Mouse (Mus musculus): Measurements from ENCODE around the gene Oosp2. TPM values are rescaled to one million over a fixed set of nuclear protein-coding genes. Genes with fewer than 3 reads are reported as not detected.

The Oosp2 gene
- polyA plus RNA-seq, 1 experiment from 2014 or later, result not detected

- no peaks in the 10 kb centered on the region for H3K4me1 ChIP-seq (replicated peaks)
- ATAC-seq (ENCODE audit: insufficient number of reproducible peaks, low FRiP score), result no peak
- H3K9me3 ChIP-seq (replicated peaks), result no peaks in the 10 kb centered on the region
- no peak within 1 kb of the TSS for H3K27ac ChIP-seq (ENCODE audit: poor library complexity, severe bottlenecking)
- no peak within 1 kb of the TSS for H3K4me2 ChIP-seq
- H3K4me3 ChIP-seq, result no peak within 1 kb of the TSS
- no peaks in the 10 kb centered on the region for H3K27me3 ChIP-seq (replicated peaks)
- no peaks in the 10 kb centered on the region for H3K36me3 ChIP-seq
- no peak within 1 kb of the TSS for H3K9ac ChIP-seq
- 75% methylated on average over 2 of the region's 2 CpGs for WGBS
Observed at GRCm38 (mm10) chr19:11604603-11605002, 55.8 kb downstream of the Oosp2 start, which contains the start of gene Ms4a6d. Gene Ms4a6d (minus strand): TSS chr19:11604849.

GRCm38 (mm10) chr19:11602026-11602425 lies 58.3 kb downstream of the Oosp2 start:
- no peak overlapping the region for H3K4me2 ChIP-seq
- no peaks in the 10 kb centered on the region for H3K4me1 ChIP-seq (replicated peaks)
- H3K9me3 ChIP-seq (replicated peaks), result no peaks in the 10 kb centered on the region
- 74% methylated on average over 2 of the region's 2 CpGs for WGBS
- no peaks in the 10 kb centered on the region for H3K36me3 ChIP-seq
- H3K27me3 ChIP-seq (replicated peaks), result no peaks in the 10 kb centered on the region
- no peak overlapping the region for H3K4me3 ChIP-seq
- H3K9ac ChIP-seq, result no peak overlapping the region
- no peak overlapping the region for H3K27ac ChIP-seq (ENCODE audit: poor library complexity, severe bottlenecking)
- ATAC-seq (ENCODE audit: insufficient number of reproducible peaks, low FRiP score), result no peak

- Histone ChIP-seq H3K27me3 (replicated peaks) (no peaks in the 10 kb centered on the region), H3K4me3 (no peak overlapping the region), H3K4me2 (no peak overlapping the region), H3K4me1 (replicated peaks) (no peaks in the 10 kb centered on the region), H3K27ac (ENCODE audit: poor library complexity, severe bottlenecking) (no peak overlapping the region), H3K9me3 (replicated peaks) (no peaks in the 10 kb centered on the region), H3K36me3 (no peaks in the 10 kb centered on the region), H3K9ac (no peak overlapping the region)
- WGBS, result 78% methylated on average over 3 of the region's 3 CpGs
- no peak for ATAC-seq (ENCODE audit: insufficient number of reproducible peaks, low FRiP score)
Observed at GRCm38 (mm10) chr19:11601349-11601748, 59.0 kb downstream of the Oosp2 start.

Other genes starting within 250 kb of the Oosp2 start
- not detected in 2 replicates for gene Ms4a4b, start 217.0 kb downstream of the Oosp2 start, polyA plus RNA-seq (2016; fragmentation: Nextera tagmentation; extraction: Ambion mirVana)
- gene Ms4a6c, start 191.2 kb downstream of the Oosp2 start, polyA plus RNA-seq (2016; fragmentation: Nextera tagmentation; extraction: Ambion mirVana), result 1.5 and 1.9 TPM in 2 replicates
- gene Gm8369, start 174.6 kb downstream of the Oosp2 start, polyA plus RNA-seq (2016; fragmentation: Nextera tagmentation; extraction: Ambion mirVana), result not detected in 2 replicates
- 1.4 and 1.5 TPM in 2 replicates for gene Ms4a6b, start 144.0 kb downstream of the Oosp2 start, polyA plus RNA-seq (2016; fragmentation: Nextera tagmentation; extraction: Ambion mirVana)
- gene Ms4a4d, start 123.8 kb downstream of the Oosp2 start, polyA plus RNA-seq (2016; fragmentation: Nextera tagmentation; extraction: Ambion mirVana), result 0.33 and 0.41 TPM in 2 replicates
- 0.77 and 1.1 TPM in 2 replicates for gene Ms4a6d, start 55.7 kb downstream of the Oosp2 start, polyA plus RNA-seq (2016; fragmentation: Nextera tagmentation; extraction: Ambion mirVana)
- not detected in 2 replicates for gene Ms4a2, start 36.8 kb downstream of the Oosp2 start, polyA plus RNA-seq (2016; fragmentation: Nextera tagmentation; extraction: Ambion mirVana)
- 0.18 TPM in 1 of 2 replicates, not detected in the other for gene Ms4a3, start 19.7 kb downstream of the Oosp2 start, polyA plus RNA-seq (2016; fragmentation: Nextera tagmentation; extraction: Ambion mirVana)
- not detected in 2 replicates for gene Oosp1, start 30.6 kb upstream of the Oosp2 start, polyA plus RNA-seq (2016; fragmentation: Nextera tagmentation; extraction: Ambion mirVana)
- not detected in 2 replicates for gene Oosp3, start 36.5 kb upstream of the Oosp2 start, polyA plus RNA-seq (2016; fragmentation: Nextera tagmentation; extraction: Ambion mirVana)
- not detected in 2 replicates for gene Gif, start 87.0 kb upstream of the Oosp2 start, polyA plus RNA-seq (2016; fragmentation: Nextera tagmentation; extraction: Ambion mirVana)
- 76.2 and 76.8 TPM in 2 replicates for gene Mrpl16, start 109.8 kb upstream of the Oosp2 start, polyA plus RNA-seq (2016; fragmentation: Nextera tagmentation; extraction: Ambion mirVana)
- 6.9 and 7.1 TPM in 2 replicates for gene Stx3, start 158.8 kb upstream of the Oosp2 start, polyA plus RNA-seq (2016; fragmentation: Nextera tagmentation; extraction: Ambion mirVana)
- 0.08 TPM in 1 of 2 replicates, not detected in the other for gene Olfr1417, start 178.7 kb upstream of the Oosp2 start, polyA plus RNA-seq (2016; fragmentation: Nextera tagmentation; extraction: Ambion mirVana)
- gene Olfr1418, start 200.5 kb upstream of the Oosp2 start, polyA plus RNA-seq (2016; fragmentation: Nextera tagmentation; extraction: Ambion mirVana), result not detected in 2 replicates
- gene Olfr1419, start 214.5 kb upstream of the Oosp2 start, polyA plus RNA-seq (2016; fragmentation: Nextera tagmentation; extraction: Ambion mirVana), result not detected in 2 replicates
- not detected in 2 replicates for gene Olfr1420, start 226.0 kb upstream of the Oosp2 start, polyA plus RNA-seq (2016; fragmentation: Nextera tagmentation; extraction: Ambion mirVana)

Measured in heart, embryonic 12.5 days (tissue).